Mouse (Mus musculus) G1E (cell line): ENCODE results near the gene Ntf3. TPM values are rescaled to one million over a fixed set of nuclear protein-coding genes. Genes with fewer than 3 reads are reported as not detected.

Experiments used
- ATAC-seq: 2 replicates; pipeline ENCODE4 v1.8.0; 2016; ENCODE audit warnings: mild to moderate bottlenecking; ENCODE audit not compliant: insufficient number of reproducible peaks, poor library complexity, low FRiP score, severe bottlenecking; ENCODE audit errors: extremely low read depth
- DNase-seq: peaks from one replicate; pipeline ENCODE4 v3.0.0; 2012; ENCODE audit warnings: low spot score
- H3K27me3 ChIP-seq: 2 replicates; pipeline ENCODE4 v1.6.1; 2012; ENCODE audit warnings: mild to moderate bottlenecking, low read length, inconsistent platforms; ENCODE audit not compliant: insufficient read depth
- H3K36me3 ChIP-seq: replicated peaks from 2 replicates; pipeline ENCODE3; 2012; ENCODE audit warnings: mild to moderate bottlenecking, inconsistent platforms
- H3K4me1 ChIP-seq: 2 replicates; pipeline ENCODE4 v1.6.1; 2012; ENCODE audit warnings: low read depth, low read length, inconsistent platforms, mixed read lengths; ENCODE audit not compliant: insufficient read depth
- H3K4me3 ChIP-seq: 2 replicates; pipeline ENCODE4 v1.5.1; 2012; ENCODE audit warnings: low read depth, mild to moderate bottlenecking, inconsistent platforms, low read length, moderate library complexity, mixed read lengths
- H3K9me3 ChIP-seq: replicated peaks from 2 replicates; pipeline ENCODE4 v1.6.1; 2012; ENCODE audit warnings: inconsistent platforms
- CTCF ChIP-seq: IDR thresholded peaks from 2 replicates; pipeline ENCODE4 v1.5.1; 2012; ENCODE audit warnings: low read depth, low read length, inconsistent platforms, mixed read lengths
- GATA1 ChIP-seq: IDR thresholded peaks from 2 replicates; pipeline ENCODE4 v1.6.1; 2012; ENCODE audit warnings: borderline replicate concordance, low read length, inconsistent platforms, mixed read lengths
- GATA2 ChIP-seq: IDR thresholded peaks from 2 replicates; pipeline ENCODE4 v1.6.1; 2012; ENCODE audit warnings: low read depth, low read length, inconsistent platforms, borderline replicate concordance
- POLR2AphosphoS5 ChIP-seq: IDR thresholded peaks from 2 replicates; pipeline ENCODE4 v1.6.1; 2012; ENCODE audit warnings: low read depth, low read length, inconsistent platforms; ENCODE audit not compliant: insufficient replicate concordance
- TAL1 ChIP-seq: conservative IDR thresholded peaks from 2 replicates; pipeline ENCODE4 v1.6.1; 2012; ENCODE audit warnings: low read depth, low read length, inconsistent platforms, mixed read lengths
- polyA plus RNA-seq: library from polyadenylated mRNA; stranded (reverse); fragments of >175 nt; gene quantifications from 2 replicates; pipeline ENCODE4 v1.2.3, GENCODE M21; 2012
- total RNA-seq, 2 experiments: library from RNA; stranded (forward) in 1 of 2; stranded (reverse) in 1 of 2; fragments of 200-1000 nt in 1 of 2; fragments of >200 nt in 1 of 2; fragmentation: Nextera tagmentation in 1 of 2; gene quantifications; 2 replicates each; pipeline ENCODE4 v1.2.3; 2014 to 2017

The Ntf3 gene
- total and polyA plus RNA-seq, 3 experiments = not detected

GRCm38 (mm10) chr6:126102571-126102970, 64.1 kb downstream of the Ntf3 start:
- H3K4me1 ChIP-seq = no peaks in the 10 kb centered on the region
- DNase-seq (no peak), ATAC-seq (no peak)
- no peaks in the 10 kb centered on the region for H3K36me3 ChIP-seq
- peaks cover 72% of the 10 kb centered on the region for H3K9me3 ChIP-seq
- no peaks in the 10 kb centered on the region for H3K27me3 ChIP-seq
- TF ChIP-seq GATA2 = no peak
- TF ChIP-seq CTCF = no peak
- TF ChIP-seq POLR2AphosphoS5 = no peak
- no peak for TF ChIP-seq TAL1
- TF ChIP-seq GATA1 = no peak
- no peak overlapping the region for H3K4me3 ChIP-seq

- no peak for DNase-seq
- Histone ChIP-seq H3K36me3 (no peaks in the 10 kb centered on the region), H3K4me3 (no peak overlapping the region), H3K27me3 (no peaks in the 10 kb centered on the region), H3K9me3 (peaks cover 70% of the 10 kb centered on the region), H3K4me1 (no peaks in the 10 kb centered on the region)
- TF ChIP-seq TAL1 (no peak), POLR2AphosphoS5 (no peak), GATA1 (no peak), GATA2 (no peak), CTCF (no peak)
- ATAC-seq = no peak
These were observed 64.7 kb downstream of the Ntf3 start for GRCm38 (mm10) chr6:126102007-126102406.

- no peaks in the 10 kb centered on the region for H3K36me3 ChIP-seq
- TF ChIP-seq TAL1 = no peak
- TF ChIP-seq CTCF = no peak
- TF ChIP-seq POLR2AphosphoS5 = no peak
- no peak for TF ChIP-seq GATA2
- TF ChIP-seq GATA1 = no peak
- DNase-seq (no peak), ATAC-seq (no peak)
- no peaks in the 10 kb centered on the region for H3K4me1 ChIP-seq
- H3K4me3 ChIP-seq = no peak overlapping the region
- peaks cover 68% of the 10 kb centered on the region for H3K9me3 ChIP-seq
- no peaks in the 10 kb centered on the region for H3K27me3 ChIP-seq
These were observed 66.1 kb downstream of the Ntf3 start for GRCm38 (mm10) chr6:126100579-126100978.

- Histone ChIP-seq H3K27me3 (no peaks in the 10 kb centered on the region), H3K36me3 (no peaks in the 10 kb centered on the region)
These were observed 69.2 kb downstream of the Ntf3 start for GRCm38 (mm10) chr6:126097471-126097870.

GRCm38 (mm10) chr6:126096085-126096484, 70.6 kb downstream of the Ntf3 start:
- Histone ChIP-seq H3K4me3 (no peak overlapping the region), H3K36me3 (no peaks in the 10 kb centered on the region), H3K27me3 (no peaks in the 10 kb centered on the region), H3K4me1 (no peaks in the 10 kb centered on the region), H3K9me3 (peaks cover 60% of the 10 kb centered on the region)
- TF ChIP-seq GATA1 (no peak), CTCF (no peak), TAL1 (no peak), POLR2AphosphoS5 (no peak), GATA2 (no peak)
- ATAC-seq (no peak), DNase-seq (no peak)

More at GRCm38 (mm10) chr6:126097471-126097870, 69.2 kb downstream of the Ntf3 start:
- Histone ChIP-seq H3K4me1 (no peaks in the 10 kb centered on the region), H3K4me3 (no peak overlapping the region), H3K9me3 (peaks cover 61% of the 10 kb centered on the region)
- TF ChIP-seq GATA2 (no peak), CTCF (no peak), POLR2AphosphoS5 (no peak), TAL1 (no peak), GATA1 (no peak)
- DNase-seq = no peak
- ATAC-seq = no peak

- ATAC-seq (no peak), DNase-seq (no peak)
- Histone ChIP-seq H3K9me3 (peaks cover 56% of the 10 kb centered on the region), H3K36me3 (no peaks in the 10 kb centered on the region), H3K4me3 (no peak overlapping the region), H3K4me1 (no peaks in the 10 kb centered on the region), H3K27me3 (no peaks in the 10 kb centered on the region)
- TF ChIP-seq TAL1 (no peak), GATA1 (no peak), POLR2AphosphoS5 (no peak), GATA2 (no peak), CTCF (no peak)
These were observed 71.7 kb downstream of the Ntf3 start for GRCm38 (mm10) chr6:126095041-126095440.

GRCm38 (mm10) chr6:126092026-126092425, 74.7 kb downstream of the Ntf3 start:
- TF ChIP-seq POLR2AphosphoS5 (no peak), CTCF (no peak), TAL1 (no peak), GATA2 (no peak), GATA1 (no peak)
- DNase-seq (no peak), ATAC-seq (no peak)
- Histone ChIP-seq H3K4me3 (no peak overlapping the region), H3K4me1 (no peaks in the 10 kb centered on the region), H3K9me3 (peaks cover 68% of the 10 kb centered on the region), H3K27me3 (no peaks in the 10 kb centered on the region), H3K36me3 (no peaks in the 10 kb centered on the region)
